Comparison of ENCODE assay signal across 1 mouse cellular context in genomic region chr2:84725770-84726169, GRCm38 (mm10).
TF ChIP-seq lines count a peak whose summit lies in the region.

No protein-coding gene starts in this region.

TF ChIP-seq in CH12.LX, 34 proteins besides CTCF, POLR2A, EP300 and RAD21 (continued from another document):
- TF ChIP-seq MEF2A (IDR thresholded peaks at IDR 0.05; ENCODE audit: borderline replicate concordance, low read depth, low read length), result no peak
- TF ChIP-seq NELFE (IDR thresholded peaks at IDR 0.05; ENCODE audit: low read depth, low read length), result no peak
TF ChIP-seq in CH12.LX: peak in this region for 0.
